Mouse (Mus musculus) right cerebral cortex, postnatal 10 days (tissue): ENCODE data around the gene Gnb1l.

Experiments used
- DNase-seq, 2 experiments: peaks; one replicate each; pipeline ENCODE4 v3.0.0; 2021; ENCODE audit warnings: low spot score in 2 of 2

The Gnb1l gene

DNA sequence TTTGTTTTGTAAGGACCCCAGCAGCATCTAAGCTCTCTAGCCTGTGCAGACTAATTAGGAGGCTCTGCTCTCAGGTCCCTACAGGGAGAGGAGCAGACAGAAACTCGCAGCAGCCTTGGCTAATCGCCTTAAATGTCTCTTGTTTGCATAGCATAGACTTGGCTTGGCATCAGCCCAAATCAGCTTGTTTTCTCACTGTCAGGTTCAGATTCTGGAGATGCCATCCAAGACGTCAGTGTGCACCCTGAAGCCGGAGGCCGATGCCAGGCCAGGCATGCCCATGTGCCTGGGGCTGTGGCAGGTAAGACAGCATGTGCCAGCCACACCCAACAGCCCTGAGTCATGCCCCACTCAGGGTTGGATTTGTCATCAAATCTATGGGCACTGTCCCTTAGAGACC lies 49.4 kb downstream of the Gnb1l start:
- DNase-seq = peak in 1 of 2 experiments; percentile 34

DNA sequence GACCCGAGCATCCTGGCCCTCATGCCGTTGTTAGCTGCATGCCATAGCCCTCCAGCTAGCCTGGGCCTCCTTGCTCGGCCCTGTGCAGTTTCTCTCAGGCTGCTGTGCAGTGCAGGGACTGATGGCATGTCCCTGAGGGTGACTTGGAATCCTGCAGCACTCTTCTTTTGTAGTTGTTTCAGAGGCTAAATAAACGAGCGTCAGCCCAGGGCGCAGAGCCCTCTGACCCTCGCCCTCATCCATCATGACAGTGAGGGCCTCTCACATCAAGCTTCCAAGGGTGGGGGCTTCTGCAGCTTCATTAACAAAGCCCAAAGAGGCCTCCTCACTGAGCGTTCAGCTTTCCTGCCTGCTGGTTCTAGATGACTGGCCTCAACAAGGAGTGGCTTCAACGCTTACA lies 53.1 kb downstream of the Gnb1l start:
- no peak for DNase-seq

DNA sequence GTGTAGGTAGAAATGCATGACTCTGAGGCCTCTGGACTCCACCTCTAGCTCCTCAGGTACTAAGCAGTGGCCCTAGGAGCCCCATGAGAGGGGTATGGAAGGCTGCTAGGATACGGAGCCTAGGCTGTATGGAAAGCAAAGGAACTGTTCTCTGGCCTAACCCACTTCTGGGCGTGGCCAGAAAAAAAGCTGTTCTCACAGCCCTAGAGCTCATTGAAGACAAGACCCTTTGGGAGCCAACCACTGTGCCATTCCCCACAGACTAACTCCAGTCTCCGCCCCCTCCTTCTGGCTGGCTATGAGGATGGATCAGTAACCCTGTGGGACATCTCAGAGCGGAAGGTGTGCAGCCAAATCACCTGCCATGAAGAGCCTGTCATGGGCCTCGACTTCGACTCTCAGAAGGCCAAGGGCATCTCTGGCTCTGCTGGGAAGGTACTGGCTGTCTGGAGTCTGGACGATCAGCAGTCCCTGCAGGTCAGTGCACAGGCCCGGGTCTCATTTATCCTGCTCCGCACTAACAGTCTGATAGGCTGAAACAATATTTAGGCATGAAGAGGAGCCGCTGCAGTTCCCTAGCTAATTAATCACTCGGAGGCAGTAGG lies 53.7 kb downstream of the Gnb1l start:
- DNase-seq = no peak

DNA sequence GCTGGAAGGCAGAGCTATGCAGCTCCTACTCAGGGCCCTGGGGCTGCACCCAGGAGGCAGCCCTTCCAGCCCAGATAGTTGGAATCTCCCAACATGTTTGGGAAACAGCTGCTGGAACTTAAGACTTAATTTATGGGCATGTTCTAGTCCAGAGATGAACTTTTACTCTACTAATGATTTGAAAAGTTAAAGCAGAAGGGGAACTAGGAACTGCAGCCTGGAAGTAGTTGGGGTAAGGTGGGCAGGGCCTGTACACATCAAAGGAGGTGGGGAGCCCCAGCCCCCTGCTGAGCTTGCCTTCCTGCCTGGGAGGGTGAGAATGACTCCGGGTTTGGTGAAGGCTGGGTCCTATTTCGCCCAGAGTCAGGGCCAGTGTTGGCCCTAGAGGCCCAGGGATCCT lies 56.2 kb downstream of the Gnb1l start:
- no peak for DNase-seq

DNA sequence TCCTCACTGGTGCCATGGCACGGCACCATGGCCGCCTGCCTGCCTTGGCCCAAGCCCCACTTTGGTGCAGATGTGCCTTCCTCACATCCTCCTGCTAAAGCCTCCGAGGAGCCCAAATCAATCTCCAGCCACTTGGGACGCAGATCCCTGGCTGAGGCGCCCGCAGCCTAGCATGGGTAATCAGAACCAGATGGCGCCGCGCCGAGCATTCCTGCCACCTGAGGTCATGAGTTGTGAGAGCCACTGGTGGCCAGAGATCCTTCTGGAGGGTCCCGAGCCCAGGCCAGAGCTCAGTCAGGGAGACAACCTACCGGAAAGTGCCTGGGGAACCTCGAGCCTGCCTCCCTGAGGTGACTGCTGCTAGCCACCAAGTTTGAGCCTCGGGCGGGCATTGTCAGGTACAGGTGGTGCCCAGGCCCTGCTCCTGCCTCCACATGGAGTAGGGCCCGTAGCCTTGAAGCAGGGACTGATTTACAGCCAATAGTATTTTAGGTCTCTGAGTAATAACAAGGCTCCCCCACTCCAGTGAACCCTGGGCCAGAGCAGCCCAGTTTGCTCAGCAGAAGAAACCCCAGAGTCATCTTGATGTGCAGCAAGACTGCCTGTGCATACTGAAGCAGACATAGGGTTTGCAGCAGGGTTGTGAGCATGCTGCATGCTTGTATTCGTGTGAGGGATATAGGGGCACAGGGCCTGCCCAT lies 56.9 kb downstream of the Gnb1l start:
- DNase-seq = no peak

DNA sequence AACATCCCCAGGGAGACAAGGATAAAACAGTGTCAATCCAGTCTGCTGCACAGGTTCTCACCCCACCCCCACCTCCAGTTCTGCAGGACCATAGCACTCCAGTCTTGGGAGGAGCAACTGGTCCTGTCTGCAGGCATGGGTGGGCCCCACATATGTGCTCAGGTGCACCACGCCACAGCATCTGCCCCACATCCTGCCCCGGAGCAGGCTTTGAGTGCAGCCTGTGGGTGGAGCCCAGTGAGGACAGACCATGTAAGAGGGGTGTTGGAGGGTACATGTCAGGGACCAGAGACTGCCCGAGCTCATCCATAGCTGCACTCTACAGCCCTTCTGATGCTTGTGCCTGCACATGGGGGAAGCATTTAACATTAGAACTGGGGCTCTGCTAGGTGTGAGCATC lies 57.9 kb downstream of the Gnb1l start:
- DNase-seq = no peak

DNA sequence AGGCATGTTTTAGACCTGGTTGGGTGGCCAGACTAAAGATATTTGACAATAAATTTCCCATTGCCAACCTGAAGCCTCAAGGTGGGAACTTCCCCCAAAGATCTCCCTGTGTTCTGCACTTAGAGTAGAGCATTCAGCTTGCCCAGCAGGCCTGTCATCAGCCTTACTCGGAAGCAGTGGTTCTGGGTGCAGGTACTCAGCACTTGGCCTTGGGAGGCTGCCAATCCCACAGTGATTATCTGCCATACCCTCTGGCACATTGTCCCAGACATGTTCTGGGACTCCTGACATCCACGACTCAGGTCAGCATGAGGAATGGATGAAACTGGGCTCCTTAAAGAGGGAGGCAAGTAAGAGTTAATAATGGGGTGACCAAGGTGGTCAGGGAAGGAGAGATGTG lies 66.0 kb downstream of the Gnb1l start:
- DNase-seq = no peak

DNA sequence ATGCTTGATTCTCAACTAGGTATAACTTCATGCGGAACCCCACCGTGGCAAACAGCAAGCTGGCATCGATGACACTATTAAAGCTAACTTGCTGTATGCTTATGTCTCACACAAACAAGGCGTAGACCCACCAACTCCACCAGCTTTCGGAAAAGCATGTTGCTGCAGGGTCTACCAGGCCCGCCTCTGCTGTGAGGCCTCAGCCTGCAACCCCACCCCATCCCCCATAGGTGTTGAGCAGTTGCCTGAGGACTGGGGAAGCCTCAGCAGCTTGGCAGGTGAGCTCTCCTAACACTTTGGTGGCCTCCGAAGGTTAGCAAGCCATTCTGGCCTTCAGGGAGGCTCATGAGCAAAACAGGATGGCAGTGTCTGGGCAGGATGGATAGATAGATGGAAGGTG lies 70.1 kb downstream of the Gnb1l start:
- DNase-seq = no peak

DNA sequence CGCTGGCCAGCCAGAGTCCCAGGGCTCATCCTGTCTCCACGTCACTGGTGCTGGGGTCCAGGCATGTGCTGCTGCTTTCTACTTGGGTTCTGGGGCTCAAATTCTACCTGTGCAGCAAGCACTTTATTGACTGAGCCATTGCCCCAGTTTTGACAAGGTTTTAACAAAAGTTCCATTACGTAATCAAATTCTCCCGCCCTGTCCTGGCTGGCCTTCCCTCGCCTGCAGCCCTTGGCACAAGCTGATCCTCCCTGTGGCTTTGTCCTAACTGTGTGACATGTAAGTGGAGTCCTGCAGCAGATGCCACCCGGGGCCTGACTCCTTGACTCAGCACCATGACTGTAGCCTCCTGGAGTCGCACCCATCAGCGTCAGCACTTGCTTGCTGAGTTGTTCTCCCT lies 75.7 kb downstream of the Gnb1l start:
- no peak for DNase-seq

DNA sequence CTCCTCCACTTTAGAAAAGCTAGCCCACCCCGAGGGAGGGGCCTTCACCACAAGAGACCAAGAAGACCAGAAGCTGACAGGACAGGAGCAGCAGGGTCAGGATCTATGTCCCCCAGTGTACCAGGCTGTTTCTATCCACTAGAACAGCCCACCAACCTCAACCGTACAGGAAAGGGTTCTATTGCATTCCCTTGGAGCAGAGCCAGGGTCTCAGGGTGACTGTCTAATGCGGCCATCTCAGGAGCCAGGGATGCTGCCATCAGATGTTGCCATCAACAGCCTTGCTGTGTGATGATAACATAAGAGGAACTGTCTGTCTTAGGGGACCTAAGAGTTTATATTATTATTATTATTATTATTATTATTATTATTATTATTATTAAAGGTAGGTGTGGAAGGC lies 78.6 kb downstream of the Gnb1l start:
- no peak for DNase-seq

DNA sequence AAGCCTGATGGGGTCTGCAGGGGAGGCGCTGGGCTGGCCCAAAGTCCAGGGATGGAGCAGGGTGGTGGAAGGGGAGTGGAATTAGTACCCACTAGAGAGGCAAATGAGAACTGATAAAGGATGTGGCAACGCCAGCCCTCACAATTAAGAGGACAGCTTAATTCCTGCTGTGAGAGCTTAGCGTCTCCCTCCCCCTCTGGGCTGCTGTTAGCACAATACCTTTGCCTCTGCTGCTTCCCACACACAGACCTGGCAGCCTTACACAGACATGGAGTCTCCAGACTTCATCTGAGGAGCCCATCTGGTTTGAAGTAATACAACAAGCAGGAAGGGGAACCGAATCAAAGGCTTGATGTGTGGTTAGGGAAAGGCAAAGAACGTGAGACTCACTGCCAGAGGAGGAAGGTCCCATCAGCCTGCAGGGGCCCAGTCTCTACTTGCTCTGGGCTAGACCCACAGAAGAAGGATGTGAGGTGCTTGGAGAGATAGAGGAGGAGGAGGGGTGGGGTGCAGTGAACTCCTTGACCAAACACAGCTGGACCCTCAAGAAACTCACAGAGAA lies 79.2 kb downstream of the Gnb1l start:
- DNase-seq = no peak

DNA sequence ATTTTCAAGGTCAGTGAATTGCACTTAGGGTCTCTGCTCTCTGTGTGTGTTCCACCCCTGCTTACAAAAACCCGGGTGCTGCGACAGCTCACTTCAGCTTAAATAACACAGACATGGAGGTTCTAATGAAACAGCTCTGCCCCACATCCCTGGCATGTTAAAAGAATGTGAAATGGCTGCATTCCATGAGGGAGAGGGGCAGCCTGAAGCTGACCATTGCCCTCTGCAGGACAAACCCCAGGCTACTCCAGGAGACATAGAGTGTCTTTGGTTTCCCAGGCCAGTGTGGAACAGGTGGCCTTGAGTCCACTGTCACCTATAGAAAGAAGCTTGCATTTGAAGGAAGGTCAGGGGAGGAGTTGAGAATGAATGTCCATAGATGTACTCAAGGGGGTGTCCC lies 81.9 kb downstream of the Gnb1l start:
- DNase-seq = no peak

DNA sequence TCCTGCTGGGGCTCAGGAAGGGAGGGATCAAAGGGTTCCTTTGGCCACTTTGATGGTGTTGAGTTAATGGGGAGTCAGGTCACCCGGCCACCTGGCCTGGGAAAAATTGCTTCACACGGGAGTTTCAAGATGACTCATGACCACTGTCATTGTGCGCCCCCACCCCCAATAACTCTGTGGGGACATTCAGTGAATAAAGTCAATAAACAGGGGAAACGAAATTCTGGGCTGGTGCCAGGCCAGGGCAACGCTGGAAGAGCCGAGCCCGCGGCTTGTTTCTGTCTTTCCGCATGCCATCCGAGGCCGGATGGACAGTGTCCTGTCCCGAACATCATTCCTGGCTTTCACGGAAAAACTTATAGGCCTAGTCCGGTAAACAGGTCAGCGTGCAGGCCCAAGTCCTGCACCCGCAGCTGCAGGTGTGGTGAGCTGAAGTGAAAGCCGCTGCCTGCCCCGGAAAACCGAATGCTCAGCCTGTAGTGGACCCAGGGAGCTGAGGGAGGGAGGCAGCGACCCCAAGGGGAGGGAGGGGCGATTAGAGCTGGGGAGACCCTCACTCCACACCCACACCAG lies 82.6 kb downstream of the Gnb1l start:
- no peak for DNase-seq

DNA sequence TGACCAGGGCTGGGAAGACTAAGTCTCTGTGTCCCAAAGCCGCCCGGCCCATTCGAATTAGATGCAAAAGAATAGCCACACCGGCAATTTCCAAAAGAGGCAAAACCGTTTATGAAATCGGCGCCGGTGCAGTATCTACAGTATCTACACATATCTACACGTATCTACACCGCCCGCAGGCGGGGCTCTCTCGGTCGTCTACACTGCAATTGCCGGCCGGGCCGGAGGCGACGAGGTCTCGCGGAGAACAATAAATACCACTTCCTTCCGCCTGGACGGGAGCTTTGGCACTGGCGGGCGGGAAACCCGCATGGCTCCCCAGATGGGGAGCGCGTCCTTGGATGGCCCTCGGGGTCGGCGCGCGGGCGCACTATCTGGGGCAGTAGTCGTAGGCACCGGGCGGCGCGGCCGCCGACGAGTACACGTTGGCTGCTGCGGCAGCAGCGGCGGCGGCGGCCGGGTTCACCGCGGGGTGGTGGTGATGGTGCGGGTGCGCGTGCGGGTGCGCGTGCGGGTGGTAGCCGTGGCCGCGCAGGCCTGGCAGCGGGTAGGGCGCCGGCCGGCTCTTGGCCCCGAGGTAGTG lies 83.2 kb downstream of the Gnb1l start:
- no peak for DNase-seq

DNA sequence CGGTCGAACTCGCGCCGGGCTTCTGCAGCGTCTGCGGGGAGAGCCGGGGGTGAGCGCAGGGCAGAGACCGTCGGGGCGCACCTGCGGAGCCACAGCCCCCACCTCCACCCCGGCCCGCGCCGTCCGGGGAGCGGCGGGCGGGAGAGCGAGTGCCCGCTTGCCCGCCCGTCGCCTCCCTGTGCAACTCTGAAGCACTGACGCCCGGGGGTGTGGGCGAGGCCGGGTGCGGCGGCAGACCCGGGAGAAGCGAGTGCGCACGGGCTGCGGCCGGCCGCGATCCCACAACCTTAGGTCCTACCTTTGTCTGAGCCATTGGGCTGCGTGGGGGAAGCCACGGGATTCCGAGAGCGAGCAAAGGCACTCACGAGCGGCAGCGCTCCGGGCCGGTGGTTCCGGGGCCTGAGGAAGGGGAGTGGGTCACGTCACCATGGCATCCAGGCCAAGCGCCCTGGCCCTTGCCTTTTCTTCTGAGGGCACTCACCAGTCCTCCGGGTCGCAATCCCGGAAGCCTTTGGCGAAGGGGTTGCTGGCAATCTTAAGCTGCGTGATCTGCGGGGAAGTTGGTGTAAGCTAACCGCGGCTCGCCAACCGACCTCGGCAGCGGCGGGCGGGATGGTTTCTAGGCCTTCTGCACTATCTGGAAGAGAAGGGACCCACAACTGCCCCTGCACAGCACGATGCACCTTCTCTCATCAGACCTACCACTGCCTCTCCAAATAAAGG lies 84.1 kb downstream of the Gnb1l start:
- no peak for DNase-seq

DNA sequence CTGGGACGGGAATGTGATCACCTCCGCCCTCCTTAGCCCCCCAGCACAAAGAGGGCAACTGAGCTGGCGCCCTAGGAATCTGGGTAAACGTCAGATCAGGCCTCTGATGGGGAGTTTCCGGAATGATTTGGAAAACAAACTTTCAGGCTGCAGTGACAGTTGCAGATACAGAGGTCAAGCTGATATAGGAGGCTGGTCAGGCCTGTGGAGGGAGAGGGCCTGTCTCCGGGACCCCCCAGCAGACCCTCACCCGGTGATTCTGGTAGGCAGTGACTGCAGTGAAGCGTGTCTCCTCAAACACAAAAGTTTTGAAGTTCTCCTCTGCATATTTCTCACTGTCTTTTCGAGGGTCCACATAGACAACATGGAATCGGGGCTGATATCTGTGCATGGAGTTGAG lies 84.7 kb downstream of the Gnb1l start:
- DNase-seq = no peak

DNA sequence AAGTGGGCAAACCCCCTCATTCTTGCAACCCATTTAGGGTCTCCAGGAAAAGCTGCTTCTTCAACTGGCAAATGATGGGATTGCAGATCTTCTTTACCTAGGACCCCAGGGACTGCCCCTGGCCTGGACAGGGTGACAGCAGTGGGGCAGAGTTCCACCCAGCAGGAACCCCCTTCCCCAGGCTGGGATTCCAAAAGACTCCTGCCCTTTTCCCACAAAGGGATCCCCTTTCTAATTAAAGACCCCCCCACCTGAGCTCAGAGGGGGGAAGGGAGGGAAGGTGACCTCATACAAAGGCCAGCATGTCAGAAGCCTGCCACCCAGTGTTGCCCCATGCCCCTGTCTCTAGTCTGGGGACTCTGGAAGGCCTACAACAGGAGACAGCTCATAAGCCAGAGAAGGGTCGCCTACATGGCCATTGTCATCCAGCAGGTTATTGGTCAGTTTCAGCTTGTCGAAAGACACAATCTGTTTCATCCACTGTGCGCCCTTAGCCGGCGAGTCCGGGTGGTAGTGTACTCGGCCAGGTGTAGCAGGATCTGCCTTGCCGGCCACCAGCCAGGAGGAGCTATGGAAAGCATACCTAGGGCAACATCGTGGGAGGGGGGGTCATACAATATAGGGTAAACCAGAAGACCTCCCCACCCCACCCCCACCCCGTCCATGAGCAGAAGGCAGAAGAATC lies 85.3 kb downstream of the Gnb1l start:
- DNase-seq = no peak

DNA sequence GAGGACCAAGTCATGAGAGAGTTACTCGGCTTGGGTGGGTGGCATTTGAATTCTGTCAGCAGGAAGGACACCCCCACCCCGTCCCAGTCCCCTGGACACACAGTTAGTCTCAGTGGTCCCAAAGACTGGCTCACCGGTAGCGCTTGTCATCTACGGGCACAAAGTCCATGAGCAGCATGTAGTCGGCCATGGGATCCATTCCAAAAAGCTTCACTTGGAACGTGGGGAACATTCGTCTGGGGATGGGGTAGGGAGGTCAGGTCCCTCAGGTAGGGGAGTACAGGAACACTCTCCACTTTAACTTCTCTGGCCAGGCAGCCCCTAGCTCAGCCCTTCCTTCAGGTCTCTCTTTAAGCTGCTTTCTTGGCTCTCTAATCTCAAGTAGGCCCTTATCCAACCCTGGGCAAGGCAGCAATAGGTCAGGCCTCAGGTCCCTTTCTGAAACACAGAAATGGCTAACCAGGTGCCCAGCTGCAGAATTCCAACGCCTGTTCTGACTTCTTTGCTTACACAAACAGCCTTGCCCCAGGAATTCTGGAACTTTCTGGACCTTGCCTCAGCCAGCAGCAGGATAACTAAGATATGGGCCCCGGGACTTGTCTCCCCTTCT lies 86.5 kb downstream of the Gnb1l start:
- DNase-seq = no peak

DNA sequence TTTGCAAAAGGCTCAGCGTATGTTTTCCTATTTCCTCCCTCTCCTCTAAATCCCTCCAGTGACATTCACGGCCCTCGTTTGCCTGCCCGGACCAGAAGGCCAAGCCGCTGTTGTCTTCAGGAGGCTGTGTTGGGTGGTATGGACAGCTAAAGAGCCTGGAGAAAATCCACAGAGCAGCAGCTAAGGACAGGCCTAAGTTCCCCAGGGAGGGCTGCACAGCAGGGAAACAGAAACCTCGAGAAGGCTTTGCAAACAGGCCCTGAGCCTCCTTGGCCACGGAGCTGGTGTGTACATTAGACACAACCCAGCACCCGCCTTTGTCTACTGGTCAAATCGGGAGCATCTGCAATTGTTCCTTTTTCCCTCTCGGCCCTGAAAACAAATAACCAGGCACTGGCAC lies 87.2 kb downstream of the Gnb1l start:
- DNase-seq = no peak

DNA sequence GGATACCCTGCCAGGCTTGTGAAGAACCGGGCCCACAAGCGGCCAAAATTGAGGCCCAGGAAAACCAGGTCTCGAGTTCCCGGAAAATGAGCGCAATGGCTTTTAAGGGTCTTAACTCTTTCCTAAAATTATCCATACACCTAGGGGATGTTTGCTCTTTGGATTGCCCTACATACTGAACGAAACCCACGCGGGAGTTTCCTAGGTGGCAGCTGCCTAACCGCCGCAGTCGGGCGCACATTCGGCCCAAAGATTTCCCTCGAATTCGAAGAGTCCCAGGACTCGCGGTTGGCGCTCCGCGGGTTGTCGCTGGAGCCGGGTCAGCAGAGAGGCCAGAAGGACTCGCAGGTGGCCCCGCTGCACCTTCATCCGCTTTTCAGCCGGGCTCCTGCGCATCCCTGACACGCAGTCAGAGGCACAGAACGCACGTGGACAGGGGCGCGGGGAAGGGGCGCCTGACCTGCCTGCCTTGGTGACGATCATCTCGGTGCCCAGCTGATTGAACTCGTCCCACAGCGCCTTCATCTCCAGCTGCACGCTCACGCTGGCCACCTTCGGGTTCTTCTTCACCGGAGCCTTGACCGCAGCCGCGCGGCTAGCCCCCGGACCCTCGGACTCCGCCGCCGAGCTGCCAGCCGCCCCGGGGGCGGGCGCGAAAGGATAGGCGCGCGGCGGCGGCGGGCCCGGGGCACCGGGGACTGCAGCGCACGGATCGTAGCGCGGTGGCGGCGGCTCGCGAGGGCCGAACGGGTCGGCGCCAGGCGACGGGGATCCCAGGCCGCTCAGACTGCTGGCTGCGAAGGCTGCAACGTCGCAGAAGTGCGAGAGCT lies 87.8 kb downstream of the Gnb1l start:
- no peak for DNase-seq
